Mouse (Mus musculus): ENCODE measurements around the gene Cbl.

The Cbl gene

DNA sequence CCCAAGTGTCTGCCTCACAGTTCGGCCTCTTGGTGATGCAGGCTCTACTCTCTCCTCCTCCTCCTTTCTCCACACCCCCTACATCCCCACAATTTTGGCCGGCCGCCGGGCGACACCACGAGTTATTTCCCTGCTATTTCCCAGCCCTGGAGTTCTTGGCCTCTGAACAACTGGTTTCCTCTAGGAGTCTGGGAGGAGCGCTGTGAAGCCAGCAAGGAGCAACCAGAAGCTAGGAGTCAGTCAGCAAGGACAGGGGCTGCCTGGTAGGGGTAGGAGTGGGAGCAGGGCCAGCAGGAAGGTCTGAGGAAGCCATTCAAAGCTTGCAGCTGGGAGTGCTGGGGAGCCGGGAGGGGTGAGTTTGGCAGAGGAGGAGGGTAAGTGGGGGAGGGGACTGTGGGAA, 126.7 kb downstream of the Cbl start, which contains the start of gene C1qtnf5:
C1qtnf5 (plus strand) TSS at position 136 of the 400 bp plus-strand sequence.
- no peak for DNase-seq (ENCODE audit: extremely low spot score, low read depth, low spot score)

DNA sequence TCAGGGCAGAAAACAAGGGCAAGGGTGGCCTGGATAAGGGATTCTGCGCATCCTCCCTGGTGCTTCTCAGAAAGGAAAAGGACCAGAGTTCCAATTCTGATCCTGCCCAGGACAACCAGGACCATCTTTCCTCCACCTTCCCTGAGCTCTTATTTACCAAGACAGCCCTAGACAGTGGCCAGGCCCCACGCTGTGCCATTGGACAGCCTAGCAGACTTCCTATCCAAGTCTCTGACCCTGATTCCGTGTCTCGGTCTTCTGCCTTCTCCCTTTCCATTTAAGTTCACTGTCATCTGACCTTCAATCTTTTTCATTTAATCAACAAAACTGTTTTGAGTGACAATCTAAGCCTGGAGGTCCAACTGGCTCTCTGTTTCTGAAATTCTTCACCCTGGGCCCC, 127.3 kb downstream of the Cbl start:
- DNase-seq (ENCODE audit: extremely low spot score, low read depth, low spot score), result no peak

DNA sequence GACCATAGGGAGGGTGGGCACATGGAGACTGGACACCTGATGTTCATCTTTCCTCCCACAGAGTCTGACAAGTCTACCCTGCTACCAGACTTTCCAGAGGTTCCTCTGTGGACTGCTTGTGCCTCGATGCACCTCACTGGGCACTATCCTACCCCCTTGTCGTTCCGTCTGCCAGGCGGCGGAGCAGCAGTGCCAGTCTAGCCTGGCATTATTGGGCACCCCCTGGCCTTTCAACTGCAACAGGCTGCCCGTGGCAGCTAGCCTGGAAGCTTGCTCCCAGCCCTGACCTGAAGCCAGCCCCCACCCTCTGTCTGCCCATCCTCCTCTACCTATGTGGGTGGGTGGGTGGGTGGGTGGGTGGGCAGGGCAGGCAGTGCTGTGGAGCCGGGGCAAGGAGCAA, 127.7 kb downstream of the Cbl start:
- no peak for DNase-seq (ENCODE audit: extremely low spot score, low read depth, low spot score)

DNA sequence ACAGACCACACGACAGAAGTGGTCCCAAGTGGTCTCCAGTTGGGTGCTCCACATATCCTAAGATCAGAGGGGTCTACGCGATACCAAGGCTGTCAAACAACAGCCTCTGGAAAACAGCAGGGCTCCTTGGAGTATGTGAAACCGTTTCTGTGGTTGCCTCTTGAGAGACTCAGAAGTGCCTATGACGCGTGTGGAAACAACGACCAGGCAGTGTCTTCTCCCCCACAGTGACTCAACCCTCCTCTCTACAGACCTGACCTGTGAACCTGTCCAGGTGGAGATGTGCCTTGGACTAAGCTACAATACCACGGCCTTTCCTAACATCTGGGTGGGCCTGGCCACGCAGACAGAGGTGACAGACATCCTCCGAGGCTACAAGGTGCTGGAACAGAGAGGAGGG, 128.1 kb downstream of the Cbl start:
- no peak for DNase-seq (ENCODE audit: extremely low spot score, low read depth, low spot score)

DNA sequence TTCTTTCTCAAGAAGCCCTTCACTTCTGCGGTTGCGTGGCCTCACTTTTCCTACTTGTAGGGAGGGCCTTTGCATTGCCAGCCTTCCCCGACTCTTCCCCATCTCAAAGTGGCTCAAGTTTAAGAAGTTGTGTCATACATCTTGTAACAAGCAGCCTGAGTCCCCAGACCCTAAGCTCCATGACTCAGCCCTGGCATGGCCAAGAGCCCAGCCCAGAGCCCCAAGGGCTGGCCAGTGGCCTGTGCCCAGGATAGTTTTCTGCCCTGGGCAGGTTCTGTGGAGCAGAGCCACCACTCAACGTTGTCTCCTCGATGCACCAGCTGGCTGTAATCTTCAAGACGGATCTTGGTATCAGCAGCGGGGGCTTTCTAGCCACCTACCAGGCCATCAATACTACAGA, 129.0 kb downstream of the Cbl start:
- DNase-seq (ENCODE audit: extremely low spot score, low read depth, low spot score), result no peak

DNA sequence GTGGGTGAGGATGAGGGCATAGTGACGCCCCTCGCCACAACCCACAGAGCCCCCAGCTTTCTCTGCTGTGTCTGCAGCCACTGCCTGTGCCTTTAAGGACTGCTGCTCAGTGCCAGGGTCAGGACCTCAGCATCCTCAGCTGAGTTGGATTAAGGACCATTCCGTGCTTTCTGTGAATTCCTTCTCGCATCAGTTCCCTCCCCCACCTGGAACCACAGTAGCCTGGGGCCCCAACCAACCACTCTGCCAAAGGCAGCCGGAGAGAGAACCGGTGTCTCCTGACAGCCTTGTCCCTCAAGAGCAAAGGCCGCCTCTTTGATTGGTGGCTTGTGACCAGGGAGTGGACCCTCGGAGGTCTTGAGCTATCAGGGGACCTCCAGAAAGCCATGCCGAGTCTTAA, 132.4 kb downstream of the Cbl start, which contains the start of gene Mfrp:
Mfrp (plus strand) TSS at position 240 of the 400 bp plus-strand sequence.
- no peak for DNase-seq (ENCODE audit: extremely low spot score, low read depth, low spot score)

DNA sequence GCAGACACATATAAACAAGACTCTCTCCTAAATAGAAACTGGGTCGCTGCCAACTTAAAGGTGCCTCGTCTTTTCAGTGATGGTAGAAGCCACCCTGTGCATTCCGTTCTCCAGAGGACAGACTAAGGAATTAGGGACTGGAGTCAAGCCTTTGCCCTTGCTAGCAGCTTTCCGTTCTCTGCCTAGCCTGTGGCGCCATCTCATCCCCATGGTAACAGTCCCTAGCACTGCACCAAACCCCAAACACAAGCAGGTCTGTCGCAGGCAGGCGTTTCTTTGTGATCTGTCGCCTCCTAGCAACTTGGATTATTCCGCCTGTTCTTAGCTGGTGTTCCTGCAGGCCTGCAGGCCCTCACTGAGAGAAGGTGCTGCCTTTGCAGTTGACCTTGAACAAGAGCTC, 137.3 kb downstream of the Cbl start:
- no peak for DNase-seq (ENCODE audit: extremely low spot score, low read depth, low spot score)

DNA sequence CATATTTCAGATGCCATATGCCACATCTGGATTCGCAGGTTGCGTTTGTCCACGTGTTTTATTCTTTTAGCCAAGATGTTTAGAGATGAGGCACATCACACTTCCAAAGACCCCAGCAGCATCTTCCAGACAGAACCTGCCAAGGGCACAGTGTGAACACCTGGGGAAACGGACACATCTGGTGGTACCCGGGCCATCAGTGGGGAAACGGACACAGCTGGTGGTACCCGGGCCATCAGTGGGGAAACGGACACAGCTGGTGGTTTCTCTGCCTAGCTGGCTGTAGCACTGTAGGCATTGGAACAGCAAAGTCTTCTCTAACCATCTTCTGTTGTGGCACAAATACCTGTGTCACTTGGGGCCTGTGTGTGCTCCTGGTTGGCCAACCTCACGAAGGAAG, 138.1 kb downstream of the Cbl start:
- DNase-seq (ENCODE audit: extremely low spot score, low read depth, low spot score), result no peak

DNA sequence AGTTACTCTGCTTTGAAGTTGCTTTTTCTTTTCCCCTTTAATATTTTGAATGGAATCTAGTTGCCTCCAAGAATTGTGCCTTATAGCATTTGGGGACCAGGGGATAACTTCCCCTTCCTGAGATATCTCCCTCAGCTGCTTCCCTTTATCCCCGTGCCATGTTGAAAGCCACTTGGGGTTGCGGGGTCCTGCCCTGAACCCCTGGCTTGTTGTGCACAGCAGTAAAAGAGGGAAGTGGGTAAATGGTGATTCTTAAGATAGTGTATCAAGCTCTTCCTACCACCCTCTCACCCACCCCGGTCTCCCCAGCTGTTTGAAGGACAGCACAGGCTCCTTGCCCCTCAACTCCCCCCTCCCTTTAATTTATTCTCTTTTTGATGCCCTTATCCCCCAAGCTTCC, 139.1 kb downstream of the Cbl start:
- no peak for DNase-seq (ENCODE audit: extremely low spot score, low read depth, low spot score)

DNA sequence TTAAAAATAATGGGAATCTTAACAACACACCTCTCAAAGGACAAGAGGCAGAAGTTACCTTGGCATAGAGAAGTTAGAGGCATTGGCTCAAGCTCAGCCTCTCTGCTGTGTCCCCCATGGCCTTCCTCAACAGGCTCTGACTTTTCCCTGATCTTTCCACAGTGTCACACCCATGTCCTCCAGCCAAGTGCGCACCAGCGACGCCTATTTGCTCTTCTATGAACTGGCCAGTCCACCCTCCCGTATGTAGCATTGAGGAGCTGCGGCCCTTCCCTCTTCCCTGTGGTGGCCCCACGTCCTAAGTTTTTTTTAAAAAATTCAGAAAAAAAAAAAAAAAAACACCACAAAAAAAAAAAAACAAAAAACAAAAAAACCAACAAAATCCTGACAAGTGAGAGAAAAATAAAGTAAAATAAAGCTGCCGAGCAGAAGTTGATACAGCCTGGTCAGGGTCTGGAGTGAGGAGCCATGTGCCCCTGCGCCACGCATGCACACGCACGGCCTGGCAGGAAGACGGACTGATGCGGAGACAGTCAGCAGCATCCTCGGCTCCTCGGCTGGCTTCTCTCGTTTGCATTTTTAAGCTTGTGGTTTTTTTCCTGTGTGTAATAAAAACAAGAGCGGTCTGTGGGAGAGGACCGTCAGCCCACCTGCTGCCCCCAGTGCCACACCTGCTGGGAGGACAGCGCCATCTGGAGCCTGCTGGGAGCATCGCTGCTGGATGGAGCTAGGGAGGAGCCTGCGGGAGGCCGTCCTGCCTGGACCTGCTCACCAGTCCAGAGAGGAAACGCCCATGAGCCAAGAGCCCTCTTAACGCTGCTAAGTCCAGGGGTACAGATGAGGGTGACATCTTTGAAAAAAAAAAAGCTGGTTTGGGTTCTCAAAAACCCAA, 140.0 kb downstream of the Cbl start:
- DNase-seq (ENCODE audit: extremely low spot score, low read depth, low spot score), result no peak
